Mouse (Mus musculus) hindbrain, embryonic 13.5 days (tissue): Measurements from ENCODE around the gene Usp9x. TPM values are rescaled to one million over a fixed set of nuclear protein-coding genes. Genes with fewer than 3 reads are reported as not detected.

ENCODE experiments used
- ATAC-seq: fragments of 200-750 bp; cut with Nextera tagmentation; 2 replicates; pipeline ENCODE4 v1.8.0; 2017; ENCODE audit warnings: moderate TSS enrichment; ENCODE audit not compliant: low FRiP score
- H3K27ac ChIP-seq: fragments of 300-500 bp; sonication (generic); 2 replicates; pipeline ENCODE4 v1.5.1; 2015; ENCODE audit warnings: inconsistent platforms, mild to moderate bottlenecking, moderate library complexity
- H3K27me3 ChIP-seq: fragments of 300-500 bp; sonication (generic); 2 replicates; pipeline ENCODE4 v1.6.1; 2015; ENCODE audit warnings: mild to moderate bottlenecking, inconsistent platforms
- H3K36me3 ChIP-seq: fragments of 300-500 bp; sonication (generic); 2 replicates; pipeline ENCODE4 v1.6.1; 2015; ENCODE audit warnings: mild to moderate bottlenecking, inconsistent platforms
- H3K4me1 ChIP-seq: fragments of 300-500 bp; sonication (generic); replicated peaks from 2 replicates; pipeline ENCODE4 v1.6.1; 2015; ENCODE audit warnings: inconsistent platforms
- H3K4me2 ChIP-seq: fragments of 300-500 bp; sonication (generic); 2 replicates; pipeline ENCODE4 v1.6.1; 2015; ENCODE audit warnings: inconsistent platforms, mild to moderate bottlenecking, moderate library complexity
- H3K4me3 ChIP-seq: fragments of 300-500 bp; sonication (generic); 2 replicates; pipeline ENCODE4 v1.5.1; 2015; ENCODE audit warnings: mild to moderate bottlenecking, inconsistent platforms
- H3K9ac ChIP-seq: fragments of 300-500 bp; sonication (generic); 2 replicates; pipeline ENCODE4 v1.6.1; 2015; ENCODE audit warnings: mild to moderate bottlenecking, inconsistent platforms
- H3K9me3 ChIP-seq: fragments of 300-500 bp; sonication (generic); 2 replicates; pipeline ENCODE4 v1.6.1; 2016; ENCODE audit warnings: inconsistent platforms
- WGBS: fragments of 180-500 bp; shearing (Covaris S2); methylation state at CpG from one replicate; pipeline ENCODE4 v1.1.7; 2015; 5-methylcytosine and 5-hydroxymethylcytosine counted together
- polyA plus RNA-seq: library from polyadenylated mRNA; unstranded; fragments of >200 nt; fragmentation: Nextera tagmentation; extraction: Ambion mirVana; gene quantifications from 2 replicates; pipeline ENCODE4 v1.2.1, GENCODE M21; 2015

Usp9x gene
- polyA plus RNA-seq, 1 experiment from 2014 or later: 38.6 TPM

- no peak for ATAC-seq
- Histone ChIP-seq H3K4me1 (0 out of 2 replicates have a peak, but pooled peaks cover 5% of the 10 kb centered on the region), H3K36me3 (no peaks in the 10 kb centered on the region), H3K27ac (no peak overlapping the region), H3K9ac (no peak overlapping the region), H3K27me3 (peaks cover 17% of the 10 kb centered on the region; the same call in 1 of the 2 replicates), H3K4me3 (no peak overlapping the region), H3K9me3 (no peaks in the 10 kb centered on the region), H3K4me2 (no peak overlapping the region)
- WGBS: 14% methylated on average over 7 of the region's 7 CpGs
Observed at GRCm38 (mm10) chrX:13206514-13206913, 135.2 kb downstream of the Usp9x start.

DNA sequence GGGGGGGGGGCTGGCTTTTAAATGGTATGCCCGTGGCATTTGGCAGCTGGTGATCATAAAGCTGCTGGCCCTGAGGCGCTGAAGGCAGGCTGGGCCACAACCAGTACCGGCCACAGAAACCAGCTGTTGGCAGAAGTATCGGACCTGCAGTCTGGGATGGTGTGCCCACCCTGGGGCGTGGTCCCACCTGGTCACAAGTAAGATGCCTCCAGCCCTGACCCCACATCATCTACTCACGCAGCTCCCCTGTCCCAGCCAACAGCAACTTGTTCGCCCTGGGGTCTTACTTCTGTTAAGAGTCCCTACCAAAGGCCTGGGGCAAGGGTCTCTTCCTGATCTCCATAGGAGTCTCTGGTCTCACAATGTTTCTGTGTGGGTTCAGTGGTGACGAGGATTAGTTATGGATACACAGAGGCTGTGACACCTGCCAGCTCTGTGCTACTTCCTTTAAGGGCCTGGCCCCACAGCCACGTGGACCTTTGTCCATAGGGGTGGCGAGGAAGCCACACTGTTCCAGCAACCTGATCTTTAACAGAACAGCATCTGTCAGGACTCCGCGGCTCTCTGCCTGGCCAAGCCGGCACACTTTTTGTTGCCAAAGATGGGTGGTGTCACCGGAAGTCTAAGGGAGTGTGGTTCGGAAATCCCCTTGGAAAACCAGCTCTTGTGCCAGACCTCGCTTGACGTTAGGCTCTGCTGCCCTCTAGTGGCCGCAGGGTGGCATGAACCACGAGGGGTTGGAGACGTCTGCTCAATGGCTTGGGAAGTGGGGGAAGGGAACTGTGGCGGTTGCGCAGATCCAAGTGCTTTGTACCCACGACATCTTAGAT, 136.4 kb downstream of the Usp9x start:
- Histone ChIP-seq H3K36me3 (no peaks in the 10 kb centered on the region), H3K27me3 (peaks cover 17% of the 10 kb centered on the region; the same call in 1 of the 2 replicates), H3K4me1 (0 out of 2 replicates have a peak, but pooled peaks cover 5% of the 10 kb centered on the region), H3K4me3 (peak overlapping the region; percentile 28), H3K9me3 (no peaks in the 10 kb centered on the region), H3K9ac (0 out of 2 replicates have a peak overlapping the region, but pooled peaks have one; percentile 43), H3K4me2 (peak overlapping the region; percentile 48), H3K27ac (peak overlapping the region; percentile 75)
- 25% methylated on average over 23 of the region's 23 CpGs for WGBS
- ATAC-seq: peak; percentile 96

- peak overlapping the region; percentile 75 for H3K27ac ChIP-seq
- peaks cover 17% of the 10 kb centered on the region; the same call in 1 of the 2 replicates for H3K27me3 ChIP-seq
- H3K9ac ChIP-seq: peak overlapping the region; percentile 63
- 50% methylated on average over 6 of the region's 6 CpGs for WGBS
- ATAC-seq: peak; percentile 68
- H3K4me3 ChIP-seq: peak overlapping the region; percentile 28
- H3K36me3 ChIP-seq: no peaks in the 10 kb centered on the region
- H3K4me2 ChIP-seq: peak overlapping the region; percentile 48
- 0 out of 2 replicates have a peak, but pooled peaks cover 5% of the 10 kb centered on the region for H3K4me1 ChIP-seq
- H3K9me3 ChIP-seq: no peaks in the 10 kb centered on the region
Observed at GRCm38 (mm10) chrX:13208404-13208803, 137.1 kb downstream of the Usp9x start.

DNA sequence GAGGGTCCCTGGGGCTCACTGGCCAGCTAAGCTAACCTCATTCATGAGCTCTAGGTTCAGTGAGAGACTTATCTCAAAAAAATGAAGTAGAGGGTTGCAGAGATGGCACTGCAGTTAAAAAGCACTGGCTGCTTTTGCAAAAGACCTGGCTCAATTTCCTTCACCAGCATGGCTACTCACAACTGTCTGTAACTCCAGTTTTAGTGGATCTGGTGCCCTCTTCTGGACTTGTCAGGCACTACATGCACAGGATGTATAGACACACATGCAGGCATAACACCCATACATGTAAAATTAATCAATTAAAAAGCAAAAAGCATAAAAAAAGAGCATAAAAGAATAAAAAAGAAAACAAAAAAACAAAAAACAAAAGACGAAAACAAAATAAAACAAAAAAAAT, 143.0 kb downstream of the Usp9x start:
- H3K27me3 ChIP-seq: 0 out of 2 replicates have a peak, but pooled peaks cover 3% of the 10 kb centered on the region
- H3K9me3 ChIP-seq: no peaks in the 10 kb centered on the region
- no peak overlapping the region for H3K9ac ChIP-seq
- H3K4me2 ChIP-seq: no peak overlapping the region
- H3K4me1 ChIP-seq: no peaks in the 10 kb centered on the region
- no peak overlapping the region for H3K27ac ChIP-seq
- 74% methylated on average over 1 of the region's 1 CpGs for WGBS
- ATAC-seq: no peak
- H3K36me3 ChIP-seq: no peaks in the 10 kb centered on the region
- H3K4me3 ChIP-seq: no peak overlapping the region

Other genes with a start within 250 kb of the Usp9x start
- gene Ddx3x, start 209.5 kb downstream of the Usp9x start, polyA plus RNA-seq: 120 and 125 TPM in 2 replicates